7 mouse cellular contexts compared by ENCODE assay signal in the genomic region with DNA sequence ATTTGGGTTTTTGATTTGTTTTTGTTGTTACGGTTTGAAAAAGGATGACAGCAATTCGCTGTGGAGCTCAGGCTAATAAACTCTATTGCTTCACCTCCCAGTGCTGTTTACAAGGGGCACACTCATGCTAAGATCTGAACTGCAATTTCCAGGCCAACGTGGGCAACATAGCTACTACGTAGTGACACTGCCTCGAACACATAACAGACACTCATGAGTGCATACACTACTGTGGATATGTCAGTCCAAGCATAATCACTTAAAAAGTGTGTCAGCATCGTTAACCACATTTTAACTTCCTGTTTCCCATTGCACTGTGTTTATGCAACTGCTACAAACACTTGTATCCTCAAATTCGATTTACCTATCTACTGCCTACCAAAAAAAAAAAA. TPM values are rescaled to one million over a fixed set of nuclear protein-coding genes. Genes with fewer than 3 reads are reported as not detected.
DNase-seq lines count a peak whose midpoint lies in the region; ATAC-seq and TF ChIP-seq lines count a peak whose summit lies in the region.

No protein-coding gene starts in this region.

- H3K27me3 ChIP-seq in thymus, adult 2 months (ENCODE audit: control insufficient read depth, insufficient read depth, low read length), result no peaks in the 10 kb centered on the region
- no peaks in the 10 kb centered on the region for H3K27me3 ChIP-seq in limb, embryonic 15.5 days
- no peaks in the 10 kb centered on the region for H3K27me3 ChIP-seq in small intestine, adult 2 months (ENCODE audit: control insufficient read depth, insufficient read depth, low read length)

- H3K9me3 ChIP-seq in limb, embryonic 15.5 days, result no peaks in the 10 kb centered on the region

- no peak overlapping the region for H3K9ac ChIP-seq in limb, embryonic 15.5 days

- ATAC-seq in erythroid progenitor cell, adult 5-6 weeks (replicated peaks; ENCODE audit: low FRiP score, poor library complexity, severe bottlenecking), result peak; percentile 52
- ATAC-seq in limb, embryonic 15.5 days (ENCODE audit: insufficient number of reproducible peaks, low FRiP score, low TSS enrichment, low read depth), result no peak

- peaks cover 7% of the 10 kb centered on the region for H3K4me1 ChIP-seq in thymus, adult 2 months (replicated peaks; ENCODE audit: control insufficient read depth, insufficient read depth, low read length)
- H3K4me1 ChIP-seq in limb, embryonic 15.5 days, result peaks cover 14% of the 10 kb centered on the region
- H3K4me1 ChIP-seq in small intestine, adult 2 months (ENCODE audit: control insufficient read depth, insufficient read depth, insufficient read length, low read length), result peaks cover 4% of the 10 kb centered on the region

- no peak for DNase-seq in thymus, adult 2 months
- DNase-seq in thymus, postnatal 14 days, result no peak
- no peak for DNase-seq in layer of hippocampus, postnatal 36 days
- no peak for DNase-seq in left cerebral cortex, postnatal 10 days (ENCODE audit: extremely low spot score in 1 of 2, low spot score in 2 of 2)

- intact Hi-C loops in left cerebral cortex, postnatal 10 days (cut with DNase I), result no loop called here

- peak overlapping the region; percentile 45 for H3K4me2 ChIP-seq in limb, embryonic 15.5 days

- no peak overlapping the region for H3K4me3 ChIP-seq in thymus, adult 2 months (ENCODE audit: control insufficient read depth, insufficient read depth, low read length)
- H3K4me3 ChIP-seq in limb, embryonic 15.5 days, result peak overlapping the region; percentile 89
- H3K4me3 ChIP-seq in small intestine, adult 2 months (ENCODE audit: low read depth, low read length), result peak overlapping the region; percentile 95

- TF ChIP-seq CTCF in thymus, adult 2 months (IDR thresholded peaks at IDR 0.05; ENCODE audit: borderline replicate concordance, control insufficient read depth, extremely low read depth, insufficient read depth, low read length, poor library complexity), result no peak
- TF ChIP-seq CTCF in small intestine, adult 2 months (IDR thresholded peaks at IDR 0.05; ENCODE audit: extremely low read depth, insufficient read length, insufficient replicate concordance, low read depth, low read length), result no peak

- H3K27ac ChIP-seq in thymus, adult 2 months (ENCODE audit: control insufficient read depth, insufficient read depth, low read length), result peak overlapping the region; percentile 86
- H3K27ac ChIP-seq in limb, embryonic 15.5 days, result peak overlapping the region; percentile 72
- peak overlapping the region; percentile 58 for H3K27ac ChIP-seq in small intestine, adult 2 months (ENCODE audit: insufficient read depth, low read depth, low read length)

- 3% methylated on average over 7 of the region's 7 CpGs for WGBS in thymus, adult 2 months
- 24% methylated on average over 7 of the region's 7 CpGs for WGBS in limb, embryonic 15.5 days
- 9% methylated on average over 7 of the region's 7 CpGs for WGBS in small intestine, adult 2 months

- H3K36me3 ChIP-seq in thymus, adult 2 months (ENCODE audit: control insufficient read depth, insufficient read depth, low read length), result no peaks in the 10 kb centered on the region; the same call in 1 of the 2 replicates
- peaks cover 12% of the 10 kb centered on the region for H3K36me3 ChIP-seq in limb, embryonic 15.5 days
- H3K36me3 ChIP-seq in small intestine, adult 2 months (ENCODE audit: control insufficient read depth, insufficient read depth, low read length), result peaks cover 3% of the 10 kb centered on the region; the same call in 1 of the 2 replicates

- no peak for TF ChIP-seq POLR2A in thymus, adult 2 months (IDR thresholded peaks at IDR 0.05; ENCODE audit: control insufficient read depth, extremely low read depth, insufficient read depth, low read length, poor library complexity)
- TF ChIP-seq POLR2A in small intestine, adult 2 months (IDR thresholded peaks at IDR 0.05; ENCODE audit: low read depth, low read length), result no peak

RNA-seq across cellular contexts. Expression of a gene that starts 0.4 kb away (rescaled TPM):
- 212 and 227 TPM in 2 replicates for polyA plus RNA-seq in thymus, adult 2 months (2012; rRNA removed)
- 79.6 and 112 TPM in 2 replicates for total RNA-seq in erythroid progenitor cell, adult 5-6 weeks (2015; ENCODE audit: low replicate concordance)
- 111 and 160 TPM in 2 replicates for total RNA-seq in erythroid progenitor cell, adult 5-6 weeks (2017; ENCODE audit: low replicate concordance)
- 253 and 271 TPM in 2 replicates for polyA plus RNA-seq in limb, embryonic 15.5 days (2015; fragmentation: Nextera tagmentation; extraction: Ambion mirVana)
- 81.7 and 131 TPM in 2 replicates for polyA plus RNA-seq in small intestine, adult 2 months (2012; rRNA removed)
- total RNA-seq in layer of hippocampus, postnatal 36 days (2021), result 100 to 1,000 TPM; 148 to 177 TPM
- 100 to 1,000 TPM; 155 to 167 TPM for total RNA-seq in left cerebral cortex, postnatal 10 days (2021)

RNA-seq across cellular contexts. Expression of a gene that starts 27.6 kb away (rescaled TPM):
- 57.1 and 61.2 TPM in 2 replicates for polyA plus RNA-seq in thymus, adult 2 months (2012; rRNA removed)
- 7.9 and 26.0 TPM in 2 replicates for total RNA-seq in erythroid progenitor cell, adult 5-6 weeks (2015; ENCODE audit: low replicate concordance)
- total RNA-seq in erythroid progenitor cell, adult 5-6 weeks (2017; ENCODE audit: low replicate concordance), result 6.6 and 8.1 TPM in 2 replicates
- polyA plus RNA-seq in limb, embryonic 15.5 days (2015; fragmentation: Nextera tagmentation; extraction: Ambion mirVana), result 16.8 and 20.2 TPM in 2 replicates
- polyA plus RNA-seq in small intestine, adult 2 months (2012; rRNA removed), result 9.1 and 17.1 TPM in 2 replicates
- 10 to 100 TPM; 20.3 to 22.4 TPM for total RNA-seq in layer of hippocampus, postnatal 36 days (2021)
- total RNA-seq in left cerebral cortex, postnatal 10 days (2021), result 10 to 100 TPM; 20.8 to 21.8 TPM
